Mouse (Mus musculus) liver, embryonic 14.5 days (tissue): ENCODE measurements at regions not wholly inside any gene's neighbourhood (a gene's known extent, or its start where the extent isn't known, plus 50 kb on each side); places are given as distances from the start of the nearest gene placed in this dataset.

Experiments
- ATAC-seq: fragments of 200-750 bp; cut with Nextera tagmentation; 2 replicates; pipeline ENCODE4 v1.8.0; 2017; ENCODE audit warnings: moderate number of reproducible peaks, mild to moderate bottlenecking, moderate library complexity; ENCODE audit not compliant: insufficient read depth
- DNase-seq, 3 experiments: peaks; one replicate each; pipeline ENCODE4 v3.0.0-alpha.2; 2012 to 2013; ENCODE audit warnings: low read depth in 3 of 3, low spot score in 3 of 3
- H3K27ac ChIP-seq: fragments of 300-500 bp; sonication (generic); 2 replicates; pipeline ENCODE4 v1.5.1; 2014; ENCODE audit warnings: moderate library complexity, mild to moderate bottlenecking, control low read depth, inconsistent platforms
- H3K27me3 ChIP-seq: fragments of 300-500 bp; sonication (generic); 2 replicates; pipeline ENCODE4 v1.6.1; 2014; ENCODE audit warnings: mild to moderate bottlenecking, low read length, moderate library complexity; ENCODE audit not compliant: control insufficient read depth, insufficient read depth
- H3K36me3 ChIP-seq: fragments of 300-500 bp; sonication (generic); replicated peaks from 2 replicates; pipeline ENCODE4 v1.6.1; 2014; ENCODE audit warnings: low read depth; ENCODE audit not compliant: control insufficient read depth, insufficient read depth
- H3K4me1 ChIP-seq, 2 experiments: fragments of 200-500 bp in 1 of 2; fragments of 300-500 bp in 1 of 2; sonication (generic) in 1 of 2; replicated peaks; 2 replicates each; pipeline ENCODE4 v1.6.1; 2012 to 2014; ENCODE audit warnings: antibody characterized with exemption in 1 of 2, inconsistent platforms in 1 of 2, low read length in 1 of 2; ENCODE audit not compliant: control insufficient read depth in 2 of 2, insufficient read depth in 2 of 2
- H3K4me2 ChIP-seq: fragments of 300-500 bp; sonication (generic); 2 replicates; pipeline ENCODE4 v1.6.1; 2014; ENCODE audit warnings: low read depth, mild to moderate bottlenecking, control low read depth, moderate library complexity
- H3K4me3 ChIP-seq, 2 experiments: fragments of 200-500 bp in 1 of 2; fragments of 300-500 bp in 1 of 2; sonication (generic) in 1 of 2; 2 replicates each; pipeline ENCODE4 v1.5.1; 2012 to 2014; ENCODE audit warnings: low read depth in 2 of 2, low read length in 2 of 2, mild to moderate bottlenecking in 2 of 2, control low read depth in 1 of 2, inconsistent platforms in 1 of 2, moderate library complexity in 1 of 2; ENCODE audit not compliant: insufficient read depth in 1 of 2
- H3K9ac ChIP-seq: fragments of 300-500 bp; sonication (generic); replicated peaks from 2 replicates; pipeline ENCODE4 v1.6.1; 2014; ENCODE audit warnings: mild to moderate bottlenecking, control low read depth, moderate library complexity
- H3K9me3 ChIP-seq: fragments of 300-500 bp; sonication (generic); 2 replicates; pipeline ENCODE4 v1.6.1; 2016; ENCODE audit warnings: low read length, mixed read lengths; ENCODE audit not compliant: control insufficient read depth
- CTCF ChIP-seq: IDR thresholded peaks from 2 replicates; pipeline ENCODE4 v1.5.1; 2016; ENCODE audit warnings: antibody characterized with exemption, low read depth, control low read depth
- EP300 ChIP-seq: IDR thresholded peaks from 2 replicates; pipeline ENCODE4 v1.6.1; 2016; ENCODE audit warnings: antibody characterized with exemption, low read depth
- WGBS: fragments of 180-500 bp; shearing (Covaris S2); extraction: QIAGEN DNeasy Blood & Tissue Kit; methylation state at CpG from one replicate; pipeline ENCODE4 v1.1.7; 2014; ENCODE audit not compliant: insufficient replicate concordance; 5-methylcytosine and 5-hydroxymethylcytosine counted together

DNA sequence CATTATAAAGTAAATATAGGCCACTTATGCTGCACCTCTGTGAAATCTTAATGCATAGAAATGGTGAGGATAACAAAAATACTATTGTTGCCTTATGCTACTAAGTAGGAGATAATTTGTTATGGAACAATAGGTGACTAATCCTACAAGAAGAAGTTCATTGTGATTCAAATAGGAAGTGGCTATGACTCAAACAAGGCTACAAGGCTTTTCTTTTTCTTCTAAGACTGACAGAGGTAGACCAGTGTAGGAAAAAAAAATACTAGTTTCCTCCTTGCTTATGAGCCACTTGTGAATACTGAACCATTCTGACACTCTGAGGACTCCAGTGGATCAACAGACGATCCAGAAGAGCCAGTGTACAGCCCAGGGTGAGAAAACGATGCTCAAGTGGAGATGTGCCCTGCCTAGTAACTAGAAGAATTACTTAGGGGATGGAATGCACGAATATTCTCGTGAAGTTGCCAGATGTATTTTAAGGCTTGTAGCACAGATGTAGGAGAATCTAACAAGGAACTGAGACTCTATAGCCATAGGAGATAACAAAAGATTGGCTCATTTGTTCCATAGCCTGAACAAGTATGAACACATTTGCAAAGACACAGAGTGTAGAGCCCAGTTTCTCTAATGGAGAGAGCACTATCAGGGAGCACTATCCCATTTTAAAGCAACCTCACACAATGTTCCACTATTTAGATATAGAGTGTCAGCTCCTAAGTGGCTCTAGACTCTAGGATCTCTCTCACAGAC is 60.3 kb downstream of the Fzd1 start:
- TF ChIP-seq CTCF (no peak), EP300 (no peak)
- no peak overlapping the region for H3K4me2 ChIP-seq
- H3K27me3 ChIP-seq = no peaks in the 10 kb centered on the region
- WGBS = 53% methylated on average over 4 of the region's 4 CpGs
- ATAC-seq = no peak
- no peaks in the 10 kb centered on the region for H3K36me3 ChIP-seq
- no peaks in the 10 kb centered on the region for H3K4me1 ChIP-seq
- no peak overlapping the region for H3K4me3 ChIP-seq
- H3K27ac ChIP-seq = no peak overlapping the region
- DNase-seq = no peak
- no peaks in the 10 kb centered on the region for H3K9me3 ChIP-seq
- no peak overlapping the region for H3K9ac ChIP-seq

DNA sequence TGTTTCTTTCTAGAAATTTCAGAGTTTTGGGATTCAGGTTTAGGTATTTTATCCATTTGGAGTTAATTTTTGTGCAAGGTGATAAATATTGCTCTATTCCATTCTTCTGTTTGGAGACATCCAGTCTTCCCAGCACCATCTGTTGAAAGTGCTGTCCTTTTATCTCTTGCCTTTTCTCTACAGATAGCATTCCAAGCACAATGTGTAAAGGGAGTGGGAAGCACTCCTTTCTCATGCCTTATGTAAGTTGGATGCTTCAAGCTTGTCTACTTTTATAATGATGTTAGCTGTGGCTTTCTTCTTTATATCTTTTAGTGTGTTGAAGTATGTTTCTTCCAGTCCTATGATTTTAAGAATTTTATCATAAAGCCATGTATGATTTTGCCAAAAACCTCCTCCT is 61.1 kb downstream of the Fzd1 start:
- H3K9me3 ChIP-seq = no peaks in the 10 kb centered on the region
- H3K4me3 ChIP-seq = no peak overlapping the region
- H3K4me2 ChIP-seq = no peak overlapping the region
- ATAC-seq (no peak), DNase-seq (no peak)
- H3K27ac ChIP-seq = no peak overlapping the region
- no peak for TF ChIP-seq EP300
- no peak for TF ChIP-seq CTCF
- no peak overlapping the region for H3K9ac ChIP-seq
- no peaks in the 10 kb centered on the region for H3K27me3 ChIP-seq
- H3K36me3 ChIP-seq = no peaks in the 10 kb centered on the region
- no peaks in the 10 kb centered on the region for H3K4me1 ChIP-seq

DNA sequence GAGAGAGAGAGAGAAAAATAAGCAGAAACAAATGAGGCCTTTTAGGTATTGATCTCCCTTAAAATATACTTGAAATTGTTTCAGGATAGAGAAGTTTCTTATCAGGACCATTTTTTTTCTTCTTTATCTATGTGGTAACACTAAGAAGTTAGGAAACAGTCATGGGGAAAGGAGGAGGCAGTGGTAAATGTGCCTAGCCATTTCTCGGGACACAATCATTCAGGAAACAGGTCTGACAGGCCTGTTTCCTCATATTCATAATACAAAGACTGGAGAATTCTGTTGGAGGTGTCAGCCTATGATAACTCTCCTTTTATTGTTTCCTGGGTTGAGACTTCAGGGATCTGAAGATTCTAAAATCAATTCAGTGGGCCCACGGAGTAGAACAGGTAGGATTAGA is 68.7 kb downstream of the Fzd1 start:
- ATAC-seq = no peak
- Histone ChIP-seq H3K4me3 (no peak overlapping the region), H3K27ac (no peak overlapping the region), H3K9ac (no peak overlapping the region), H3K9me3 (no peaks in the 10 kb centered on the region), H3K4me2 (no peak overlapping the region), H3K36me3 (no peaks in the 10 kb centered on the region), H3K27me3 (no peaks in the 10 kb centered on the region), H3K4me1 (no peaks in the 10 kb centered on the region)
- 8% methylated on average over 2 of the region's 2 CpGs for whole genome bisulfite sequencing
- no peak for DNase-seq
- TF ChIP-seq CTCF (no peak), EP300 (no peak)

DNA sequence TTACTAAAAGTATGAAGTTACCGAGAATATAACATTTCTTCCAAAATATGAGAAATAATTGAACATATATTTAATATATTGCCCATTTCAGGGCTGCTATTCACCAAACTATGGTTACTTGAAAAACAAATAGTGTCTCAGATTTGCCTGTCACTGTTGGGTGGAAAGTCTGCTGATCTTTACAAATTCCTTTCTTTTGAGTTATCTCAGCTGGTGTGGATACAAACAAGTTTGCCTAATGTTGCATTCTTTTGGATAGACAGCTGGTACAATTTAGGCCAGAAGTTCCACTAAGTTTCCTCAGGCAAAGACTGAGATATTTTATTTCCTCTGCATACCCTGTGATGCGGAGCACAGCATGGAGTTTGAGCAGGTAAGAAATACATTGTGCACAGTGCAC is 82.5 kb downstream of the Fzd1 start:
- Histone ChIP-seq H3K4me1 (no peaks in the 10 kb centered on the region), H3K4me2 (no peak overlapping the region), H3K4me3 (no peak overlapping the region), H3K9ac (no peak overlapping the region), H3K27me3 (no peaks in the 10 kb centered on the region), H3K9me3 (no peaks in the 10 kb centered on the region), H3K27ac (no peak overlapping the region), H3K36me3 (no peaks in the 10 kb centered on the region)
- TF ChIP-seq CTCF (no peak), EP300 (no peak)
- DNase-seq = no peak
- no peak for ATAC-seq
- 65% methylated on average over 2 of the region's 2 CpGs for WGBS

- ATAC-seq = no peak
- Histone ChIP-seq H3K36me3 (no peaks in the 10 kb centered on the region), H3K4me1 (no peaks in the 10 kb centered on the region), H3K27me3 (no peaks in the 10 kb centered on the region), H3K27ac (no peak overlapping the region), H3K4me3 (no peak overlapping the region), H3K9ac (no peak overlapping the region), H3K4me2 (no peak overlapping the region), H3K9me3 (no peaks in the 10 kb centered on the region)
- DNase-seq = no peak
- TF ChIP-seq EP300 = no peak
- TF ChIP-seq CTCF = no peak
- 60% methylated on average over 12 of the region's 12 CpGs for WGBS
These were observed 91.5 kb downstream of the Fzd1 start for GRCm38 (mm10) chr5:4666381-4666780.
